Mouse (Mus musculus) kidney, postnatal 10 days (tissue): ENCODE measurements around the gene Cyp4f17.
"Not testable (repeated sequence)": the region's sequence is repeated elsewhere in the genome, so short reads cannot be mapped to it uniquely, and the experiment has no call there.

ENCODE experiments used
- DNase-seq: peaks from one replicate; pipeline ENCODE4 v3.0.0; 2021; ENCODE audit warnings: mixed read lengths

Cyp4f17 gene

GRCm38 (mm10) chr17:32505851-32506728 is at the start of gene Cyp4f17:
Gene Cyp4f17 (plus strand): TSS chr17:32506050.
- DNase-seq = peak; percentile 72

GRCm38 (mm10) chr17:32468494-32468893 is 37.4 kb upstream of the Cyp4f17 start:
- DNase-seq = no peak

GRCm38 (mm10) chr17:32470795-32471194 is 35.1 kb upstream of the Cyp4f17 start:
- no peak for DNase-seq

DNA sequence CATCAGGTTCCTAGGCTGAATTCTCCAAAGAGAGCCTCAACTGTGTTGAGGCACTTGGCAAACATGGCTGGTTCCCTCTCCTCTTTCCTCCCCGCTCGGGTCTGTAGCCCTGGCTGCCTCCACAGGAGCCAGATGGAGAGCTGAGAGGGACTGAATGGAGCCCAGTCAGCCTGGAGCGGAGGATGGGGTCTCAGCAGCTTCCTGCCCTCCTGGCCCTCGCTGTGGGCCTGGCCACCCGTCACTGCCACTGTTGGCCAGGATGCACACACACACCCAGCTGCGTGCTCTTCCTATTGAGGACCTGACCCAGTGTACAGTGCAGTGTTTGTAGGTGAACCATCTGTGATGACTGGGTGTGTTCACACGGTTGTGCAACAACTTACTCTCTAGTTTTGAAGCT is 33.7 kb upstream of the Cyp4f17 start:
- no peak for DNase-seq

DNA sequence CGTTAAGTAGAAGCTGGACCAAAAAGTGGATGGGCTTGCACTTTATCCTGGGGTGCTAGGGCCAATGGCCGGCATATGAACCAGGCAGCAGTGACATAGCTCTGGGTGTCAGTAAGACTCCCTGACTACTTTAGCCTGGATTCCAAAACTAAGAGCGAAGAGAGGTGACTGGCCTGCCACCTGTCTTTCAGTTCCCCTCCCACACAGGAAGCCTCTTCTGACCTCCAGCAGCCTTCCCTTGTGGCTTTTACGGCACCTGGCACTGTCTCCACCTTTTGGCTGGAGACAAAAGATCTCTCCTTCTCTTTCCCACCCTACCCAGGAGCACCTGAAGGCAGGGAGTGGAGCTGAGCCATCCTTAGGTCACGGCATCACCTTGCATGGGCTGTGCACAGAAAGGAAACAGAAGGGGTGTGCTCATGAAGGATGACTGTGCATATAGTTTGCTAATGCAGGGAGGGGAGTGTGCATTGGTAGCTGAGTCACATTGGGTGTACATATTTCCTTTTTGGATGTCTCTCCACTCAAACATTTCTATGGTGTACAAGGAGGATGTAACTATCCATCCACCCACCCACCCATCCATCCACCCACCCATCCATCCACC is 30.8 kb upstream of the Cyp4f17 start:
- no peak for DNase-seq

GRCm38 (mm10) chr17:32477204-32477603 is 28.6 kb upstream of the Cyp4f17 start:
- no peak for DNase-seq

DNA sequence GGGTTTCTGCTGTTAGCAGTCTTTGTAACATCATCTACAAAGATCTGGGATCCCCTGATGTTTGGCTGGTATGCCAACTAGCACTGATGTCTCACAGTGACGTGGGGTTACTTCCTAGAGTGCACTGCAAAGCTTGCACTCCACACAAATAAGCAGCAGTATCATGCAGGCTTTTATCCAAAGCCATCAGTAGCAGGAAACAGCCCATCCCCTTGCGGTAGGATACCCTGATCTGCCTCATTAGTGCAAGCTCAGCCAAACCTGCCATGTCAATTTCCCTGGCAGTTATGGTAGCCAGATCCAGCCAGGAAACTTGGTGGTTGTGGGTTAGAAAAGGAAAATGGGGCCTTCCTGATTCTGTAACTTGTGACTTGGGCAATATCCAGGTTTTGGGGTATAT is 27.1 kb upstream of the Cyp4f17 start:
- no peak for DNase-seq

DNA sequence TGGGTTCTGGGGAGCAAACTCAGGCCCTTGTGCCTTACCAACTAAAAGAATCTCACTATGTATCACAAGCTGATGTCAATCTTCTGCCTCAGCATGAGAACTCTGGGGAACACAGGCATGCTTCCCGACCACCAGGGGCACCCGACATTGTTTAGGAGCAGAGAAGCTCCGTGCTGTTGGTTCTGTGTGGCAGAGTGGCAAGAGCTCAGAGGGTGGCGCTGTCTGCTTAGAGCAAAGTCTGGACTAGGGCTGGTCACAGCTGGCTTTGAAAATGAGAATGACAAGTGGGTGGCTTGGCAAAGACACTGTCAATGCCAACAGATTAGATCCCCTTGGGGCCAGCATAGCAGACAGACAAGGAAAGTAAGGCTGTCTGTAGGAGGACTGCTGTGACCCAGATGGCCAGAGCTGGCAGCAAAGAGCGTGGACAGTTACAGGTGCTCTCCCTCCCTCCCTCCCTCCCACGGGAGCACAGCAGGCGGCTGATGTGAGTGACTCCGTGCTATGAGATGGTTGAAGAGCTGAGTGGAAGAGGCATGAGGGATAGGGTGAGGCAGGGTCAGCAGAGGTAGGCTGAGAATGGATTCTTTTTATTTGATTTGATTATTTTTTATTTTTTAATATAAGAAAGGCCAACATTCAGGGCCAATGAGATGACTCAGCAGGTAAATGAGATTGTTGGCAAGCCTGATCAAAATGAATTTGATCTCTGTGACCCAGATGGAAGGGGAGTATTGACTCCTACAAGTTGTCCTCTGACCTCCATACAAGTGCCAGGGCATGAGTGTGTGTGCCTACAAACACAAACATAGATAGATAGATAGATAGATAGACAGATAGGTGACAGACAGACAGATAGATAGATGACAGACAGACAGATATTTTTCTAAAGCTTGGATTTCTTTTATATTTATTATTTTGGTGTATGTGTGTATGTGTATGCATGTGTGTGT is 26.0 kb upstream of the Cyp4f17 start:
- DNase-seq = peak; percentile 25

GRCm38 (mm10) chr17:32481766-32482165 is 24.1 kb upstream of the Cyp4f17 start:
- no peak for DNase-seq

- DNase-seq = peak; percentile 92
Measured at GRCm38 (mm10) chr17:32483200-32483599, 22.6 kb upstream of the Cyp4f17 start.

- peak; percentile 56 for DNase-seq
Measured at GRCm38 (mm10) chr17:32492349-32492980, 13.4 kb upstream of the Cyp4f17 start.

- peak; percentile 84 for DNase-seq
Measured at GRCm38 (mm10) chr17:32494601-32495000, 11.2 kb upstream of the Cyp4f17 start.

DNA sequence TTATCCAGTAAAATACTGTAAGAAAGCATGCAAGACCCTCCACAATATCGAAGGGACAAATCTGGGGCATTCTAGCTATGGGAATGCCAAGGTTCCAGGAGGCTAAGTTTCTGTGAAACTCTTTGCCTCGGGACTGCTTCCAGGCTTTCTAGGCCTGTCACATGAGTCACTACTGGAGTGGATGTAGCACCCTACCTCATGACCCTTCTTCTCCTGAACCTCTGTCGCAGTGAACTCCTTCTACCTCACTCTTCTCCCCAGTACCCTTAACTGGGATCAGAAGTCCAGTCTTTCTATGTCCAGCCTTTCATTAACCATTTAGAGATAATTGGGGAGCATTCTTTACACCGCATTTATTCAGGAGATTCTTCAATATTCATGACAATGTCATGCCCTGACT is 5.3 kb upstream of the Cyp4f17 start:
- not testable (repeated sequence) for DNase-seq

- DNase-seq = no peak
Measured at GRCm38 (mm10) chr17:32501051-32501450, 4.8 kb upstream of the Cyp4f17 start.

DNA sequence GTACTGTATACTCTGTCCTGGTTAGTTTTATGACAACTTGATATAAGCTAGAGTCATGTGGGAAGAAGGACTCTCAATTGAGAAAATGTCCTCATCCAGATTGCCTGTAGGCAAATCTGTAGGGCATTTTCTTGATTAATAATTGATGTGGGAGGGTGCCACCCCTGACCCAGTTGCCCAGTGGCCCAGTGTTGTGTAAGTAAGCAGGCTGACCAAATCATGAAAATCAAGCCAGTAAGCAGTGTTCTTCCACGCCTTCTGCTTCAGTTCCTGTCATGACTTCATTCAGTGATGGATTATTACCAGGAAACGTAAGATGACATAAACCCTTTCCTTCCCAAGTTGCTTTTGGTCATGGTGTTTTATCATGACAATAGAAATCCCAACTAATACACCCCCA is 2.7 kb upstream of the Cyp4f17 start:
- no peak for DNase-seq

DNA sequence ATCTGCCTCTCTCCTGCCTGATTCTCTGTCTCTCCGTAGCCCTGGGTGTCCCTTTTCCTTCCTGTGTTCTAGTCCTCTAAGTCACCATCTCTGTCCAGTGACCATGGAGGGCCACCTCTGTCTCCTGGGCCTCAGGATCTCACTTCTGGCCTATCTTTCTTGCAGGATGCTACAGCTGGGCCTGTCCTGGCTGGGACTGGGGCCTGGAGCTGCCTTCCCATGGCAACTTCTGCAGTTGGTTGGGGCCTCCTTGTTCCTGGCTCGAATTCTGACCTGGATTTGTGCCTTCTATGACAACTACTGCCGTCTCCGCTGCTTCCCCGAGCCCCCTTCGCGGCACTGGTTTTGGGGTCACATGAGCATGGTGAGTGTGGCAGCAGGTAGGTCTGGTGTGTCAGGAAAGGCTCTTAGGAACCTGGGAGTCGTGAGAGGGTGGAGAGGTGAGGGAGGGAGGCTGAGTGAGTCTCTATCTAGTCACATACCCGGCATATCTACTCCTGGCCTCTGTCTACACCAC is 937 bp downstream of the Cyp4f17 start:
- peak; percentile 28 for DNase-seq

GRCm38 (mm10) chr17:32516126-32516525 is 10.3 kb downstream of the Cyp4f17 start:
- no peak for DNase-seq

DNA sequence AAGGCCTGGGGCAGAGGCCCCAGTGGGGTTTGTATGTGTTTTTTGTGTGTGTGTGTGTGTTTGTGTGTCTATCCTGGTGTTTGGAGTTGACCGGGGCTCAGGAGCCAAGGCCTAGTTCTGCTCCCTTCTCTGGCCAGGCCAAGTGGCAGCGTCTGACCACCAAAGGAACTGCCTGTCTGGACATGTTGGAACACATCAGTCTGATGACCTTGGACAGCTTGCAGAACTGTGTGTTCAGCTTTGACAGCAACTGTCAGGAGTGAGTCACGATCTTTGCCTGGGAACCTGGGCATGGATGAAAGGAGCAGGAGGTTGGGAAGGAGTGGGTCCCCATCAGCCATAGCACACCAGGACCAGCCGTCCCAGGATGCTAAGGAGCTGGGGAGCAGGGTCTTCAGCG is 16.1 kb downstream of the Cyp4f17 start:
- no peak for DNase-seq

DNA sequence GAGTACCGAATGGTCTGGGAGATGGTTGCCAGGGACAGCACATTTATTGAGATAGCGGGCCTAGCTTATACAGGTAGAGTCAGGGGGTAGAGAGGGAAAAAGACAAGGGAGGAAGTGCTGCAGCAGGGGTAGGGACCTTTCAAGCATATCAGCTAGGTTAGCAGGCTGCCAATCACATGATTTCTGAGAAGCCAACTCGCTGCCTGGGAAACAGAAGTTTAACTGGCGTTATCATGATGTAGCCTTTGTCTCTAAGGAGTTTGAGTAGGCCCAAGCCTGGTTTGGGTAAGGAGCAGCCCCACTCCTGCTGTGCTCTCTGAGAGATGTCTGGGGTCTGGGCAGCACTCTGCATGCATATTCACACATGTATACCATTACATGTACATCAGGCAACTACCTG is 16.5 kb downstream of the Cyp4f17 start:
- no peak for DNase-seq

DNA sequence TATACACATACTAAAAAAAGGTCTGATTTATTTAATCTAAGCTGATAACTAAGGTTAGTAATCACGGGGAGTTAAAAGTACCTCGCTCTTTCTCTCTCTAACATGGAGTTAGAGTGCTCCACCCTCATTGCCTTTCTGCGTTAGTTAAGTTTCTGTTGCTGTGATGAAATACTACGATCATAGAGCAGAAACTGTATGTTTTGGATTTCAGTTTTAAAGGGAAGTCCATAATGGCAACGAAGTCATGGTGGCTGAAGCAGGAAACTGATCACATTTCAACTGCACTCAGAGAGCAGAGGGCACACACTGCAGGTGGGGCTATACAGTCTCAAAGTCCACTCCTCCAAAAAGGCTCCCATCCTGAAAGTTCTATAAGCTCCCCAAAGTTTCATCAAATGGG is 17.0 kb downstream of the Cyp4f17 start:
- DNase-seq = no peak

DNA sequence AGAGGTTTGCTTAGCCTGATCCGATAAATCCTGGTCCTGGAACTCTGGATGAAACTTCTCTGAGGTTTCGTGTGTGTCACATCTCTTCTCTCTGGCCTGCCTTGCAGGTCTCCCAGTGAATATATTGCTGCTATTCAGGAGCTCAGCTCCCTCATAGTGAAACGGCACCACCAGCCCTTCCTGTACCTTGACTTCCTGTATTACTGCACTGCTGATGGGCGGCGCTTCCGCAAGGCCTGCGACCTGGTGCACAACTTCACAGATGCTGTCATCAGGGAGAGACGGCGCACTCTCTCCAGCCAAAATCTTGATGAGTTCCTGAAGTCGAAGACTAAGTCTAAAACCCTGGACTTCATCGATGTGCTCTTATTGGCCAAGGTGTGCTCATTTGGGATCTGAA is 18.0 kb downstream of the Cyp4f17 start:
- no peak for DNase-seq

DNA sequence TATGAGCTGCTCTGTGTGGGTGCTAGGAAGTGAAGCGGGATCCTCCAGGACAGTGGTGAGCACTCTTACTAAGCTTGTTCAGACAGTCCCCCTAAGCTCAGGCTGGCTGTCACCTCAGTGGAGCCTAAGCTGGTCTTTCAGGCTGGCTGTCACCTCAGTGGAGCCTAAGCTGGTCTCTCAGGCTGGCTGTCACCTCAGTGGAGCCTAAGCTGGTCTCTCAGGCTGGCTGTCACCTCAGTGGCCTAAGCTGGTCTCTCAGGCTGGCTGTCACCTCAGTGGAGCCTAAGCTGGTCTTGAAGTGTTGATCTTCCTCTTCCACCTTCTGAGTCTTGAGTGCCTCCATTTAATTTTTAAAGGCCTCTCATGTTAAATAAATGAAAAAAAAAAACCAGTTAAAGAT is 20.5 kb downstream of the Cyp4f17 start:
- not testable (repeated sequence) for DNase-seq
